Mouse (Mus musculus) fat pad, adult 2 months (tissue): ENCODE data around the gene Krt77.

Experiments
- DNase-seq: peaks from one replicate; pipeline ENCODE4 v3.0.0-alpha.2; 2011; ENCODE audit warnings: low read depth, low spot score; ENCODE audit errors: extremely low read depth

The Krt77 gene

GRCm38 (mm10) chr15:101869431-101869830 is at the start of gene Krt77:
TSS of gene Krt77 (minus strand) at chr15:101869705.
- DNase-seq, result no peak

DNA sequence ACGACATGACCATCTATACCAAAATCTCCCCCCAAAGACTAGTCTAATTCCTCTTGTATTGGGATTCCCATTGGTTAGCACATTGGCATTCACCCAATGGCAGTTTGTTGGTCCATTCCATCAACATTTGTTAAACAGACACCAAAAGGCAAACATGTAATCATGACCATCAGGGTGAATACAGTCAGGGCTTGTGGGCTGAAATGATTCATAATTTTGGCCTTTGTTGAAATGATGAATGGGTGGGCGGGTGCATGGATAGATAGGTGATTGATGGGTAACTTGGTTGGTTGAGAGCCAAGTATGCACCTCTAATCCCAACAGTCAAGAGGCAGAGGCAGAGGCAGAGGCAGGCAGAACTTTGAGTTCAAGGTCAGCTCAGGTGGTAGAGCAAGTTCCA is 46.6 kb upstream of the Krt77 start:
- no peak for DNase-seq

GRCm38 (mm10) chr15:101904849-101905248 is 35.3 kb upstream of the Krt77 start:
- no peak for DNase-seq

DNA sequence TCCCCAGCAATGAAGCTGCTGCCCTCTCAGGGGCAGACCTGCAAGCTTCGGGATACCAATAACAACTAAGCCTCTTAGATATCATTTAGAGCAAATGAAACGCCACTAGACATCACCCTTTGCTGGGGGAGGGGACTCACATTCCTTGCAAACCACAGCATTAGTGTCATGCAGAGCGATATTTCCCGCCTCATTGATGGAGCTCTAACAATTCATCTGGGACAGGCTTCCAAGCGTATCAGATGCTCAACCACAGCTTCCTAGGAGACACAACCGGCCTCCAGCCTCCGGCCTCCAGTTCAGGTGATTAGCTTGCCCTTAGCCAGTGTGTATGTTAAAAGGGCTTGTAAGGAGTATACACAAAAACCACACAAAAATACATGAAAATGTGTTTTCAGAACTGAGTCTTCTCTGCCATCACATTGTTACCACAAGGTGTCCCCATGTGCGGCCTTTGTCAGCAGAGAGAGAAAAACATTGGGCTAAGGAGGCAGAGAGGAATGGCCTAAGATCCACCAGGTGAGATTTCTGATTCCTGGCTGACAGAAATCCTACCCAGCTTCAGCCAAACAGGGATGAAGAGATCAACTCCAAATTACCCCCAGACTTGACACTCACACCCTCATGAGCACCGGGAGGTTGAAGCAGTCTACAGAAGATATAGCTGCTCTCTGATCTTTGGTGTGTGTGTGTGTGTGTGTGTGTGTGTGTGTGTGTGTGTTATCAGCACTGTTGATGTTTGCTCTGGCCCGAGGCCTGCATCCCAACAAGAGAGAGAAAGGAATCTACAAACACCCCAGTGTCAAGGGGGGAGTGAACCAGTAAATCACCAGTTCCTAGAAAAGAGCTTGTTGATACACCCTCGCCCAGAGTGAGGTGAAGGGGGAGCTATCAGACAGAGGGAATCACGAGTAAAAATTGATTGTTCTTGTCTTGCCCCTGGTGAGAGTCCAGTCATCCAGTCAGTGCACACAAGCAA is 33.0 kb upstream of the Krt77 start:
- no peak for DNase-seq

GRCm38 (mm10) chr15:101895216-101895615 is 25.7 kb upstream of the Krt77 start:
- DNase-seq, result no peak

DNA sequence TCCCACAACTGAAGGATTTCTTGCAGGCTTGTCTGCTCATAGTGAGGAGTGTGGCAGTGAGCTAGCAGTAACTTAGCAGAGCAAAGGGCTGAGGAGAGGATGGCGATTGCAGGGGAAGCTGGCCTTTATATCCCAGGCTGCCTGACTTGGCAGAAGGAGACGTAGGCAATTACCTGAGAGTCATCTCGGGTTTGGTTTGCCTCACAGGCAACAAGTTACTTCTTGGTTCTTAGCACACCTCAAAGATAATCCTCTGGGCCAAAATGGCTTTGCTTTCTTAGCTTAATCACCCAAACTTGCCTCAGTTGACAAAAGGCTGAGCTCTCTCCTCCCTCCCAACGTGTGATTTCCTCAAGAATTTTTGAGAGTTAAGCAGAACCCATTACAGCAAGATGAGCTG is 23.3 kb upstream of the Krt77 start, which contains the start of gene Krt76:
Gene Krt76, minus strand, starts transcription at position 101 of the 400 bp plus-strand sequence.
- no peak for DNase-seq

DNA sequence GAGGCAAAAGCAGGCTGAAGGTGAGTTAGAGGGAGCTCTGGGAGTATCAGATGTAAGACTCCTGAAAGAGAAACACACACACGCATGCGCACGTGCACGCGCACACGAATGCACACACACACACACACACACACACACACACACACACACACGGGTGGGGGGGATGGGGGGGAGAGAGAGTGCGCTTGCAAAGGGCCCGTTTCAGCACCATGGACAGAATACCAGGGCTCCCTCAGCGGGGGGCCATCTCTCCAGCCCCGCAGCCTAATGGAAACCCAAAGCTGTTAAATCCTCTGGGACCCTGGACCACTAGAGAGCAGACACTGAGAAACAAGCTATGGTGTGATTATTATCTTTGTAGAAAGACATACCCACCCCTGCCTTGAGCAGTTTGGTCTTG is 10.3 kb upstream of the Krt77 start:
- DNase-seq, result no peak

GRCm38 (mm10) chr15:101878041-101878440 is 8.5 kb upstream of the Krt77 start:
- DNase-seq, result no peak

GRCm38 (mm10) chr15:101874383-101874782 is 4.9 kb upstream of the Krt77 start:
- no peak for DNase-seq

- DNase-seq, result no peak
Observed at GRCm38 (mm10) chr15:101873231-101873630, 3.7 kb upstream of the Krt77 start.

GRCm38 (mm10) chr15:101866754-101867153 is 2.8 kb downstream of the Krt77 start:
- DNase-seq, result no peak

DNA sequence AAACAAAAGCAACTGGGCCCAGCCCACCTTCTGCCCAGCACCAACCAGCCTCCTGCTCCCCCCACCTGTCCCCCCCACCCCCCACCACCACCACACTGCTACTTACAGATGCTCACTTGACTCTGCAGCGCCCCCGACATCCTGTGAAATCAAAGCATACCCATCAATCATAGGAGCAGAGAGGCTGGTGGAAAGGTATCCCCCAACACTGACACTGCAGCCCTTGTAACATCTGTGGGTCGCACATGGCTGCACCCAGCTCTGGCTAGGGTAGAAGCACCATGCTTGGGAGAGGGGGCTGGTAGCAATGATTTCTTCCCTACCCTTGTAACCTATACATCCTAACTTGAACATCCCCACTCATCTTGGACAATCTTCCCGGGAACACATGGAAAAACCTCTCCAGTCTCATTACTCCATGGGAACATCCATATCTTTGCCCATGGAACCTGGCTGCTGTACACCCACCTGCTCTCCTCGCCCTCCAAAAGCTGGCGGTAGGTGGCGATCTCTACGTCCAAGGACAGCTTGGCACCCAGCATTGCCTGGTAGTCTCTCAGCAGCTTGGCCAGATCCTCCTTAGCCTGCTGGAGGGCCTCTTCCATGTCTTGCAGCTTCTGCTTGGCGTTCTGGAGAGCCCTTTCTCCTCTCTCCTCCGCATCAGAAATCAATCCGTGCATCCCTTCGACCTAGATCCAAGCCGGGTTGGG is 8.9 kb downstream of the Krt77 start:
- DNase-seq, result no peak

- DNase-seq, result no peak
Observed at GRCm38 (mm10) chr15:101859735-101860170, 9.8 kb downstream of the Krt77 start.

GRCm38 (mm10) chr15:101858673-101859425 is 10.7 kb downstream of the Krt77 start:
- no peak for DNase-seq

- no peak for DNase-seq
Observed at GRCm38 (mm10) chr15:101856696-101857095, 12.8 kb downstream of the Krt77 start.

GRCm38 (mm10) chr15:101855732-101856131 is 13.8 kb downstream of the Krt77 start:
- no peak for DNase-seq

- no peak for DNase-seq
Observed at GRCm38 (mm10) chr15:101854294-101854693, 15.2 kb downstream of the Krt77 start.

- DNase-seq, result no peak
Observed at GRCm38 (mm10) chr15:101852571-101852970, 16.9 kb downstream of the Krt77 start.

DNA sequence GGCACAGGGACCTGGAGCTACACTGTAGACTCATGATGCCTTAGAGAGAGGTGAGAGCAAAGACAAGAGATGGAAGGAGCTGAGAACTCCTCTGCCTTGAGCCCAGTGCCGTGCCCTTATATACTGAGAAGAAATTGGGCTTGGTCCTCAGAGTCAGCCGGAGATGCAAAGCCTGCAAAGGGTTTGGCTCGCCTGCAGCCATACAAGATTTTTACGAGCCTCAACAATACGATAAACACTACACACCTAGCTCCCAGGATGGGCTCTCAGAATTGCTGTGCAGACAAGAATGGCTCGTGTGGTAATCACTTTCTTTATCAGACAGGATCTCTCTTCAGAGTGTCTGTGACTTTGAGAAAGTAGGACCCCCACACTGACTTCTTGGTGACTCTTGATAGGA is 18.8 kb downstream of the Krt77 start, which contains the start of gene Krt1:
Gene Krt1, minus strand, starts transcription at position 101 of the 400 bp plus-strand sequence.
- DNase-seq, result no peak

DNA sequence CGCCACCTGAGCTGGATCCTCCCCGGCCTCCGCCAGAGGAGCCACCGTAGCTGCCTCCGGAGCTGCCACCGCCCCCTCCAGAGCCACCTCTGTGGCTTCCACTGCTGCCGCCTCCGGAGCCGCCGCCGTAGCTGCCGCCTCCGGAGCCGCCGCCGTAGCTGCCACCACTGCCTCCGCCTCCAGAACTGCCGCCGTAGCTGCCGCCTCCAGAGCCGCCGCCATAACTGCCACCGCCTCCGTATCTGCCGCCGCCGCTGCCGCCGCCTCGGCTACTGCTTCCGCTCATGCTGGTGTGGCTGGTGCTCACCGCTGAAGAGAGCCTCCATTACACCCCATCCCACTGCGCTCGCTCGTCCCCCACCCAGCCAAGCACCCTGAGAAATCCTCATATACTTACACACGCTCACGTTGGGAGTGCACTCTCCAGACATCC is 23.5 kb downstream of the Krt77 start:
- no peak for DNase-seq

DNA sequence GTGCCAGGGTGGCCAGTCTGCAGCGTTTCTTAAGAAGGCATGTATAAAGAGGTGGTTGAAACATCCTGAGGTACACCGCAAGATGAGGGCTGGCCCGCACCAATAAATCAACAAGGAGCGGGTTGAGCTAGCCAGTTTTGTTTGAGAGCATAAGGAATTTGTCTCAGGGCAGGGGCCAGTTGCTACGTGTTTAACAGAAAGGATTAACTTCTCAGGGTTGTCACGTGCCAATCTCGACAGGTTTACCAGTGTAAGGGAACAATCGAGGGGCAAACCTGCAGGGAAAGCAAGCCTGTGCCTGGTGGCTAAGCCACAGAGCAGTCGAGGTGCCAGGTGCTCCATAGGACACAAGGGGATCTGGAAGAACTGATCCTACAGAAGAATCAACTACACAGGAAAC is 26.3 kb downstream of the Krt77 start:
- peak; percentile 62 for DNase-seq
